10 mouse cellular contexts compared by ENCODE assay signal in genomic region chr2:152427493-152427892, GRCm38 (mm10). TPM values are rescaled to one million over a fixed set of nuclear protein-coding genes. Genes with fewer than 3 reads are reported as not detected.
A peak's percentile ranks its signal among the peaks of the same experiment; 100 is the strongest.
DNase-seq lines count a peak whose midpoint lies in the region; ATAC-seq lines count a peak whose summit lies in the region.
"Had no signal": no experiment of that assay in that cellular context is flagged by ENCODE, and none has a peak within 500 bp of the region (broad histone marks: within the 10 kb centered on the region; RNA-seq: fewer than 3 reads in every experiment).

No protein-coding gene starts in this region.

- H3K27ac ChIP-seq in hindbrain, embryonic 10.5 days: no peak overlapping the region
- H3K27ac ChIP-seq in hindbrain, embryonic 11.5 days (ENCODE audit: low read depth, low read length): no peak overlapping the region
- no peak overlapping the region for H3K27ac ChIP-seq in forebrain, embryonic 13.5 days
- no peak overlapping the region for H3K27ac ChIP-seq in midbrain, embryonic 12.5 days (replicated peaks)

- whole genome bisulfite sequencing in hindbrain, embryonic 10.5 days: 3% methylated on average over 12 of the region's 12 CpGs
- 3% methylated on average over 11 of the region's 12 CpGs for WGBS in hindbrain, embryonic 11.5 days
- 4% methylated on average over 12 of the region's 12 CpGs for WGBS in forebrain, embryonic 13.5 days
- WGBS in midbrain, embryonic 12.5 days: 6% methylated on average over 12 of the region's 12 CpGs

- DNase-seq in hindbrain, embryonic 10.5 days (ENCODE audit: low spot score): peak; percentile 31
- no peak for DNase-seq in hindbrain, embryonic 11.5 days (ENCODE audit: low spot score)
- peak; percentile 54 to 65 for DNase-seq in adrenal gland, postnatal 36 days
- DNase-seq in T-cell, adult 2 months (ENCODE audit: low spot score): no peak
- DNase-seq in spleen, postnatal 10 days (ENCODE audit: low spot score in 2 of 2): no peak

- no peaks in the 10 kb centered on the region for H3K9me3 ChIP-seq in hindbrain, embryonic 10.5 days
- H3K9me3 ChIP-seq in hindbrain, embryonic 11.5 days (ENCODE audit: control insufficient read depth, low read length): no peaks in the 10 kb centered on the region
- H3K9me3 ChIP-seq in forebrain, embryonic 13.5 days (replicated peaks): no peaks in the 10 kb centered on the region
- no peaks in the 10 kb centered on the region for H3K9me3 ChIP-seq in midbrain, embryonic 12.5 days

- H3K36me3 ChIP-seq in hindbrain, embryonic 10.5 days: no peaks in the 10 kb centered on the region
- no peaks in the 10 kb centered on the region for H3K36me3 ChIP-seq in hindbrain, embryonic 11.5 days (ENCODE audit: control insufficient read depth, insufficient read depth, low read length)
- no peaks in the 10 kb centered on the region for H3K36me3 ChIP-seq in forebrain, embryonic 13.5 days (ENCODE audit: poor library complexity, severe bottlenecking)
- H3K36me3 ChIP-seq in midbrain, embryonic 12.5 days: no peaks in the 10 kb centered on the region

- peak overlapping the region; percentile 24; the same call in 1 of the 2 replicates for H3K4me3 ChIP-seq in hindbrain, embryonic 10.5 days
- H3K4me3 ChIP-seq in hindbrain, embryonic 11.5 days (ENCODE audit: low read depth, low read length): no peak overlapping the region
- no peak overlapping the region for H3K4me3 ChIP-seq in forebrain, embryonic 13.5 days
- H3K4me3 ChIP-seq in midbrain, embryonic 12.5 days: no peak overlapping the region

- no peak overlapping the region for H3K4me2 ChIP-seq in hindbrain, embryonic 11.5 days (replicated peaks; ENCODE audit: low read depth, low read length)
- peak overlapping the region; percentile 37 for H3K4me2 ChIP-seq in forebrain, embryonic 13.5 days
- peak overlapping the region; percentile 39 for H3K4me2 ChIP-seq in midbrain, embryonic 12.5 days (replicated peaks)

- no peaks in the 10 kb centered on the region for H3K27me3 ChIP-seq in hindbrain, embryonic 10.5 days (ENCODE audit: insufficient read depth, poor library complexity, severe bottlenecking)
- H3K27me3 ChIP-seq in hindbrain, embryonic 11.5 days (ENCODE audit: control insufficient read depth, insufficient read depth, low read length): no peaks in the 10 kb centered on the region
- no peaks in the 10 kb centered on the region for H3K27me3 ChIP-seq in forebrain, embryonic 13.5 days
- H3K27me3 ChIP-seq in midbrain, embryonic 12.5 days: no peaks in the 10 kb centered on the region

- no peak for ATAC-seq in hindbrain, embryonic 11.5 days (ENCODE audit: low FRiP score)
- no peak for ATAC-seq in forebrain, embryonic 13.5 days
- no peak for ATAC-seq in midbrain, embryonic 12.5 days (ENCODE audit: low FRiP score, low read depth)
- ATAC-seq in cerebellum, adult (ENCODE audit: insufficient number of reproducible peaks, low FRiP score, low TSS enrichment): no peak; the same call in 1 of the 2 replicates

- H3K4me1 ChIP-seq in hindbrain, embryonic 10.5 days (replicated peaks): peaks cover 12% of the 10 kb centered on the region
- no peaks in the 10 kb centered on the region for H3K4me1 ChIP-seq in hindbrain, embryonic 11.5 days (replicated peaks; ENCODE audit: control insufficient read depth, insufficient read depth, low read length)
- H3K4me1 ChIP-seq in forebrain, embryonic 13.5 days: peaks cover 8% of the 10 kb centered on the region
- peaks cover 9% of the 10 kb centered on the region; the same call in 1 of the 2 replicates for H3K4me1 ChIP-seq in midbrain, embryonic 12.5 days

- H3K9ac ChIP-seq in hindbrain, embryonic 11.5 days (ENCODE audit: low read depth, low read length): no peak overlapping the region
- H3K9ac ChIP-seq in forebrain, embryonic 13.5 days: peak overlapping the region; percentile 23; the same call in 1 of the 2 replicates
- 0 out of 2 replicates have a peak overlapping the region, but pooled peaks have one; percentile 21 for H3K9ac ChIP-seq in midbrain, embryonic 12.5 days (replicated peaks)

RNA-seq across cellular contexts. Expression of gene 6820408C15Rik, which starts 12.1 kb away (rescaled TPM):
- 1.3 and 3.3 TPM in 2 replicates for polyA plus RNA-seq in hindbrain, embryonic 10.5 days (2016; fragmentation: Nextera tagmentation; extraction: Ambion mirVana)
- polyA plus RNA-seq in hindbrain, embryonic 11.5 days (2014; fragmentation: Nextera tagmentation; extraction: Ambion mirVana): 2.9 and 3.8 TPM in 2 replicates
- under 1 TPM; 0.17 to 0.26 TPM for total RNA-seq in adrenal gland, postnatal 36 days (2021)
- 1.6 and 2.6 TPM in 2 replicates for polyA plus RNA-seq in forebrain, embryonic 13.5 days (2015; fragmentation: Nextera tagmentation; extraction: Ambion mirVana)
- polyA plus RNA-seq in midbrain, embryonic 12.5 days (2016; fragmentation: Nextera tagmentation; extraction: Ambion mirVana): 0.54 and 1.1 TPM in 2 replicates

RNA-seq across cellular contexts. Expression of gene Zcchc3, which starts 12.7 kb away (rescaled TPM):
- polyA plus RNA-seq in hindbrain, embryonic 10.5 days (2016; fragmentation: Nextera tagmentation; extraction: Ambion mirVana): 45.9 and 47.9 TPM in 2 replicates
- 42.9 and 45.9 TPM in 2 replicates for polyA plus RNA-seq in hindbrain, embryonic 11.5 days (2014; fragmentation: Nextera tagmentation; extraction: Ambion mirVana)
- 1 to 10 TPM; 6.8 to 8.7 TPM for total RNA-seq in adrenal gland, postnatal 36 days (2021)
- 25.3 and 25.9 TPM in 2 replicates for polyA plus RNA-seq in forebrain, embryonic 13.5 days (2015; fragmentation: Nextera tagmentation; extraction: Ambion mirVana)
- polyA plus RNA-seq in midbrain, embryonic 12.5 days (2016; fragmentation: Nextera tagmentation; extraction: Ambion mirVana): 51.3 and 53.3 TPM in 2 replicates

RNA-seq across cellular contexts. Expression of gene Sox12, which starts 29.6 kb away (rescaled TPM):
- polyA plus RNA-seq in hindbrain, embryonic 10.5 days (2016; fragmentation: Nextera tagmentation; extraction: Ambion mirVana): 9.5 and 11.1 TPM in 2 replicates
- 18.6 and 20.7 TPM in 2 replicates for polyA plus RNA-seq in hindbrain, embryonic 11.5 days (2014; fragmentation: Nextera tagmentation; extraction: Ambion mirVana)
- total RNA-seq in adrenal gland, postnatal 36 days (2021): 10 to 100 TPM in 1 of 2 experiments, 1 to 10 TPM in 1; 8.3 to 12.9 TPM
- 15.8 and 17.6 TPM in 2 replicates for polyA plus RNA-seq in forebrain, embryonic 13.5 days (2015; fragmentation: Nextera tagmentation; extraction: Ambion mirVana)
- polyA plus RNA-seq in midbrain, embryonic 12.5 days (2016; fragmentation: Nextera tagmentation; extraction: Ambion mirVana): 15.6 and 18.7 TPM in 2 replicates

RNA-seq across cellular contexts. Expression of gene Defb23, which starts 36.9 kb away (rescaled TPM):
- polyA plus RNA-seq in hindbrain, embryonic 10.5 days (2016; fragmentation: Nextera tagmentation; extraction: Ambion mirVana): not detected in 2 replicates
- polyA plus RNA-seq in hindbrain, embryonic 11.5 days (2014; fragmentation: Nextera tagmentation; extraction: Ambion mirVana): not detected in 2 replicates
- not detected for total RNA-seq in adrenal gland, postnatal 36 days (2021)
- not detected in 2 replicates for polyA plus RNA-seq in forebrain, embryonic 13.5 days (2015; fragmentation: Nextera tagmentation; extraction: Ambion mirVana)
- not detected in 2 replicates for polyA plus RNA-seq in midbrain, embryonic 12.5 days (2016; fragmentation: Nextera tagmentation; extraction: Ambion mirVana)
- total RNA-seq: MEL had no signal
- polyA plus RNA-seq: liver, embryonic 16.5 days had no signal

RNA-seq across cellular contexts. Expression of gene Defb20, which starts 49.4 kb away (rescaled TPM):
- polyA plus RNA-seq in hindbrain, embryonic 10.5 days (2016; fragmentation: Nextera tagmentation; extraction: Ambion mirVana): not detected in 2 replicates
- not detected in 2 replicates for polyA plus RNA-seq in hindbrain, embryonic 11.5 days (2014; fragmentation: Nextera tagmentation; extraction: Ambion mirVana)
- total RNA-seq in adrenal gland, postnatal 36 days (2021): not detected
- polyA plus RNA-seq in forebrain, embryonic 13.5 days (2015; fragmentation: Nextera tagmentation; extraction: Ambion mirVana): not detected in 2 replicates
- polyA plus RNA-seq in midbrain, embryonic 12.5 days (2016; fragmentation: Nextera tagmentation; extraction: Ambion mirVana): not detected in 2 replicates
- total RNA-seq: MEL had no signal
- polyA plus RNA-seq: liver, embryonic 16.5 days had no signal

Comparison
In these comparisons a context has a peak if more than half of its experiments do, and no peak if none do; other contexts are left out.
1. DNase-seq: peak in hindbrain, embryonic 10.5 days (single experiment) and adrenal gland, postnatal 36 days (2 of 2); none in hindbrain, embryonic 11.5 days (single experiment), T-cell, adult 2 months (single experiment) and spleen, postnatal 10 days (0 of 2).